Mouse (Mus musculus) forebrain, embryonic 11.5 days (tissue): ENCODE measurements at regions not wholly inside any gene's neighbourhood (a gene's known extent, or its start where the extent isn't known, plus 50 kb on each side); places are given as distances from the start of the nearest gene placed in this dataset.

Source experiments
- ATAC-seq: fragments of 200-750 bp; cut with Nextera tagmentation; replicated peaks from 2 replicates; pipeline ENCODE4 v1.8.0; 2017; ENCODE audit warnings: moderate TSS enrichment; ENCODE audit not compliant: low FRiP score
- DNase-seq: peaks from one replicate; pipeline ENCODE4 v3.0.0-alpha.2; 2017; ENCODE audit warnings: low spot score
- H3K27ac ChIP-seq: fragments of 300-500 bp; sonication (generic); 2 replicates; pipeline ENCODE4 v1.5.1; 2014; ENCODE audit warnings: low read depth, low read length
- H3K27me3 ChIP-seq: fragments of 300-500 bp; sonication (generic); 2 replicates; pipeline ENCODE4 v1.6.1; 2014; ENCODE audit warnings: mild to moderate bottlenecking, low read length, mixed read lengths; ENCODE audit not compliant: control insufficient read depth, insufficient read depth
- H3K36me3 ChIP-seq: fragments of 300-500 bp; sonication (generic); 2 replicates; pipeline ENCODE4 v1.6.1; 2014; ENCODE audit warnings: mild to moderate bottlenecking, low read length, moderate library complexity, mixed read lengths; ENCODE audit not compliant: control insufficient read depth, insufficient read depth
- H3K4me1 ChIP-seq: fragments of 300-500 bp; sonication (generic); replicated peaks from 2 replicates; pipeline ENCODE4 v1.6.1; 2014; ENCODE audit warnings: low read length, mixed read lengths; ENCODE audit not compliant: control insufficient read depth, insufficient read depth
- H3K4me2 ChIP-seq: fragments of 300-500 bp; sonication (generic); 2 replicates; pipeline ENCODE4 v1.6.1; 2014; ENCODE audit warnings: low read depth, mild to moderate bottlenecking, low read length, moderate library complexity, mixed read lengths; ENCODE audit not compliant: severe bottlenecking
- H3K4me3 ChIP-seq: fragments of 300-500 bp; sonication (generic); 2 replicates; pipeline ENCODE4 v1.5.1; 2014; ENCODE audit warnings: low read depth, low read length
- H3K9ac ChIP-seq: fragments of 300-500 bp; sonication (generic); 2 replicates; pipeline ENCODE4 v1.6.1; 2014; ENCODE audit warnings: low read length
- H3K9me3 ChIP-seq: fragments of 300-500 bp; sonication (generic); 2 replicates; pipeline ENCODE4 v1.6.1; 2016; ENCODE audit warnings: low read length, mixed read lengths; ENCODE audit not compliant: control insufficient read depth
- WGBS: fragments of 180-500 bp; shearing (Covaris S2); extraction: QIAGEN DNeasy Blood & Tissue Kit; methylation state at CpG from one replicate; pipeline ENCODE4 v1.1.7; 2014; 5-methylcytosine and 5-hydroxymethylcytosine counted together

DNA sequence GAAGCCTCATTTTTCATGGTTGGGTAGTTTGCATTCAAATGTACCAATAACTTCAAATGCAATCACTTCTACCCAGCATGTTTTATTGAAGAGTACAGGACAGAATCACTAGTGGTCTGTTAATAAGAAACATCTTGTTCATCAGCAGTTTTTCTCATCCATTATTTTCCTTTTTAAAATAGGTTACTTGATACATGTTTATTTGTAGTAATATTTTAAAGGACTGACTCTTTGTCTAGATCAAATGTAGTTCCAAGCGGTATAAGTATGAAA lies 79.0 kb upstream of the Tram1l1 start:
- no peaks in the 10 kb centered on the region for H3K27me3 ChIP-seq
- H3K4me3 ChIP-seq = no peak overlapping the region
- no peak for DNase-seq
- H3K36me3 ChIP-seq = no peaks in the 10 kb centered on the region
- no peaks in the 10 kb centered on the region for H3K9me3 ChIP-seq
- no peak overlapping the region for H3K27ac ChIP-seq
- whole genome bisulfite sequencing = 96% methylated on average over 1 of the region's 1 CpGs
- ATAC-seq = no peak
- no peak overlapping the region for H3K9ac ChIP-seq
- H3K4me1 ChIP-seq = no peaks in the 10 kb centered on the region
- H3K4me2 ChIP-seq = no peak overlapping the region

DNA sequence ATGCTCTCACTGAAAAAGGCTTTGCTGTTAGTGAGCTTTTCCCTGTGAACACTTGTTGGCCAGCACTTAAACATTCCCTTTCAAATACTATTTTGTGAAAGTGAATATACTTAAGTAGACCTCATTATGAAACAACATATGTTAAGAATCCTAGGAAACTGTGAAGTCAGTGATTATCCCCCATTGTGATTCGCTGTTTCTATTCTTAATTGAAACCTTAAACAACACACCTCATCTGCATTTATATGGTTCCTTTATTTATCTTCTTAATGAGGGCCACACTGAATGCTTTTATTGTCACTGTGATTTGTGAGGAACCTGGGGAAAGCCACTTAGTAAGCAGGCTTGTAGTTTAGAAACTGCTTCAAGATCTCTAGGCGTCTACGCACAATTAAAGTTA lies 58.5 kb upstream of the Tram1l1 start:
- Histone ChIP-seq H3K9ac (no peak overlapping the region), H3K4me2 (no peak overlapping the region), H3K9me3 (no peaks in the 10 kb centered on the region), H3K36me3 (no peaks in the 10 kb centered on the region), H3K4me1 (no peaks in the 10 kb centered on the region; the same call in 1 of the 2 replicates), H3K27ac (no peak overlapping the region), H3K4me3 (no peak overlapping the region), H3K27me3 (0 out of 2 replicates have a peak, but pooled peaks cover 2% of the 10 kb centered on the region)
- no peak for DNase-seq
- ATAC-seq = peak; percentile 82
- WGBS = 18% methylated on average over 3 of the region's 3 CpGs

DNA sequence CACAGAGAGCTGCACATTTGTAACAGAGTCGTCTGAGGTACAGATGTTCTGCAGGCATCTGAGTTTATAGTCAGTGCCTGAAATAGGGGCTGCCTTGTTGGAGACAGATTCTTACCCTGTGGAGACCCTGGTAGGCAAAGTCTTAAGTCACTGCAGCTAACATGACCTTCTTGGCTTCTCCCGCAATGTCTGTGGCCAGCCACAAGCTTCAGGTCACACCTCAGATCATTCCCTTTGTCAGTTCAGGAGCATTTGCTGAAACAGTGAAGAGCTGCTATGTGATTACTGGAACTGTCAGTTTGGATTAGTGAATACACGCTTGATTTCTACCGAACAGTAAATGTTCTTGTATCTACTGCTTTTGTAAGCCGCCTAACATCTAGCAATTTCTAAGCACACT lies 53.8 kb upstream of the Tram1l1 start:
- DNase-seq = no peak
- Histone ChIP-seq H3K27ac (no peak overlapping the region), H3K4me1 (peaks cover 2% of the 10 kb centered on the region; the same call in 1 of the 2 replicates), H3K27me3 (no peaks in the 10 kb centered on the region), H3K9me3 (no peaks in the 10 kb centered on the region), H3K36me3 (no peaks in the 10 kb centered on the region), H3K9ac (no peak overlapping the region), H3K4me3 (no peak overlapping the region), H3K4me2 (no peak overlapping the region)
- no peak for ATAC-seq
- 46% methylated on average over 5 of the region's 5 CpGs for WGBS

DNA sequence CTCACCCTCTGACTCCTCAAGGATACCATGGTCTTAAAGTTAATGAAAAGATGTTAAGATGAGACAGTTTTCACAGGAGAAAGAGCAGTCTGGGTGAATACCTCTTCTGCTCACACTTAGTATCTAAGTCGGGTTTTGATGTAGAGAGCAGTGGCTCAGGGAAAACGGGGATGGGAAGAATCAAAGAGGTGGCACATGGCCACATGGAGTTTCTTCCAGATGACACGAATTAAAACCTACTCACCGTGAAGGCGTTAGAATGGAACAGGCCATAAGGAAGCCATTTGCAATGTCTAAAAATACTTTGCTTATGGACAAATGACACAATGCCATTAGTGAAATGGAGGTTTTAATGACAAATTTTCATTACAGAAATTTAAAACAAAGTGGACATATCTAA lies 50.1 kb upstream of the Tram1l1 start:
- no peak for DNase-seq

More for the DNA sequence above, 50.1 kb upstream of the Tram1l1 start:
- ATAC-seq = no peak
- H3K4me3 ChIP-seq = no peak overlapping the region
- H3K27me3 ChIP-seq = no peaks in the 10 kb centered on the region
- H3K4me2 ChIP-seq = no peak overlapping the region
- H3K9ac ChIP-seq = no peak overlapping the region
- WGBS = 67% methylated on average over 5 of the region's 5 CpGs
- no peak overlapping the region for H3K27ac ChIP-seq
- no peaks in the 10 kb centered on the region for H3K36me3 ChIP-seq
- H3K4me1 ChIP-seq = 0 out of 2 replicates have a peak, but pooled peaks cover 2% of the 10 kb centered on the region
- no peaks in the 10 kb centered on the region for H3K9me3 ChIP-seq
